Mouse (Mus musculus): ENCODE results near the gene 1700056E22Rik. TPM values are rescaled to one million over a fixed set of nuclear protein-coding genes. Genes with fewer than 3 reads are reported as not detected.

1700056E22Rik gene
- polyA plus RNA-seq, 1 experiment: 0.90 TPM

DNA sequence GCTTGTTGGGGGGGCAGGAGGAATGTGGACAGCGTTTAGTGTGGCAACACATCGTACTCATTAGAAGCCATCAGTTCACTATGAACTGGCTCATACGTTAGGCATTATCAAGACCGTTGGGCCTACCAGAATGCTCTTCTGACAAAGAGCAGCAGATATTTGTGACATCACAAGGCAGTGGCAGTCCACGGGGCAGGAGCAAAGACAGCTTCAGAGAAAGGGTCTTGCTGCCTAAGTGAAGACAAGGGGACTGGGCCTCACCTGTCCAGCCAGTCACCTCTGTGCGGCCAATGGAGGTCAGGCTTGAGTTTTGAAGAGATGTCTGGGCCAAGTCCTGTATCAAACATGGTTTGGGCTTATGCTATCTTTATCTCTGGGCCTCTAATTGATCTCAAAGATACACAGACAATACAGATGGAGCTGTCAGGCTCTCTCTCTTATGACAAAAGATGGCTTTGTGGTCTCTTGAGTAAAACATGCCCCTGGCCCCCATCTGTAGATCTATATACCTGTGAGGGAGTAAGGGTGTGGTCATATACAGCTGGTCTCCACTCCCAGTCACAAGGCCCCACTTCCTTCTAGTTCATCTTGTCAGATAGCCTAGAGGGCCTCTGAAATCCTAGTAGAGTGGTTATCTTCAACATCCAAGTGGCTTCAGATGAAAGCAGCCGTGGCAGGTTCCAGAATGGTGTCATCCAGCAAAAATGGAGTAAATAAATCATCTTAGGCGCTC, 3.9 kb downstream of the 1700056E22Rik start:
- Histone ChIP-seq H3K79me2 (ENCODE audit: control insufficient read depth, insufficient read depth) (peaks cover 9% of the 10 kb centered on the region), H3K4me3 (ENCODE audit: insufficient read depth, poor library complexity, severe bottlenecking) (no peak overlapping the region), H3ac (ENCODE audit: control insufficient read depth, insufficient read length, low read depth) (no peak overlapping the region), H3K36me3 (ENCODE audit: control insufficient read depth, insufficient read depth) (no peaks in the 10 kb centered on the region), H3K27me3 (ENCODE audit: control insufficient read depth, insufficient read depth, insufficient read length) (no peaks in the 10 kb centered on the region), H3K79me3 (ENCODE audit: low read depth) (peaks cover 6% of the 10 kb centered on the region)
- no peak for TF ChIP-seq USF1 (IDR thresholded peaks at IDR 0.05; ENCODE audit: low read depth)
- no peak for TF ChIP-seq FOSL1 (IDR thresholded peaks at IDR 0.05; ENCODE audit: insufficient read depth, low read length, poor library complexity, severe bottlenecking)
- TF ChIP-seq CTCF (IDR thresholded peaks at IDR 0.05; ENCODE audit: control insufficient read depth, insufficient read depth, insufficient read length): no peak
- no peak for TF ChIP-seq MYOG (IDR thresholded peaks at IDR 0.05; ENCODE audit: control insufficient read depth, extremely low read depth, insufficient read length)
- TF ChIP-seq MAX (IDR thresholded peaks at IDR 0.05): no peak
- no peak for TF ChIP-seq MYOD1 (IDR thresholded peaks at IDR 0.05; ENCODE audit: control insufficient read depth, insufficient read length, low read depth)
- TF ChIP-seq CEBPB (IDR thresholded peaks at IDR 0.05; ENCODE audit: low read depth): no peak

DNA sequence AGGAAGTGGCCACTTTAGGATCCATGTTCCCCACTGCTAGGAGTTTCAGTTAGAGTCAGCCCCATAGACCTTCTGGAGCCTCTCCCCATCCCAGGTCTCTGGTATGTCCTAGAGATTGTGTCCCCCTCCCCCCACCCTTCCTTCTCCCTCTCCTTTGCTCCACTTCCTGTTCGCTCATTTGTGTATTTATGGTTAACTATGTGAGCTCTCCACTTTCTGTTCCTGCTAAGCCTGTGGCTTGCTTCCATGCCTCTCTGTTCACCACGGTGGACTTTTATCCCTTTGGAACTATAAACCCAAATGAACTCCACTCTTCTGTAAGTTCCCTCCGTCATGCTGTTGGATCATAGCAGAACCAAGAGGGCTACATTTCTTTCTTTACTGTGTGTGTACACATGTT, 7.1 kb downstream of the 1700056E22Rik start:
- TF ChIP-seq USF1 (IDR thresholded peaks at IDR 0.05; ENCODE audit: low read depth) (no peak), CTCF (IDR thresholded peaks at IDR 0.05; ENCODE audit: control insufficient read depth, insufficient read depth, insufficient read length) (no peak)
- Histone ChIP-seq H3K79me2 (ENCODE audit: control insufficient read depth, insufficient read depth) (no peaks in the 10 kb centered on the region), H3ac (ENCODE audit: control insufficient read depth, insufficient read length, low read depth) (no peak overlapping the region), H3K79me3 (ENCODE audit: low read depth) (no peaks in the 10 kb centered on the region), H3K4me3 (ENCODE audit: insufficient read depth, poor library complexity, severe bottlenecking) (no peak overlapping the region), H3K27me3 (ENCODE audit: control insufficient read depth, insufficient read depth, insufficient read length) (no peaks in the 10 kb centered on the region), H3K36me3 (ENCODE audit: control insufficient read depth, insufficient read depth) (no peaks in the 10 kb centered on the region)

DNA sequence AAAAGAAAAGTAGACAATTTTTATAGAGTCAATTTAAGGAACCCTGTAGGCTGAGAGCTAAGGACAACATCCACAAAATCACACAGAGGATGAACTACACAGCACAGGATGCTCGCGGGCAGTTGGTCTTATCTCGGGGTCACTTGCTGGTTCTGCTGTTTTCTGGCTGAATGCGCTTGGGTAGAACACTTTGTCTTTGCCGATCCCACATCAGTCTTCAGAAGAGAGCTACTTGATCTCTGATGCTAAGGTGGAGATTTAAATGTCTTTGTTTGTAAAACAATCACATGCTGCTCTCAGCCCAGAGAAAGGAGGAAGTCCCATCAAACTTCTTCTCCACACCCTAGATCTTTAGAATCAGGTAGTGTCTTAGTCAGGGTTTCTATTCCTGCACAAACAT, 9.0 kb downstream of the 1700056E22Rik start:
- H3K79me3 ChIP-seq (ENCODE audit: low read depth): no peaks in the 10 kb centered on the region
- H3K27me3 ChIP-seq (ENCODE audit: control insufficient read depth, insufficient read depth, insufficient read length): no peaks in the 10 kb centered on the region
- H3K79me2 ChIP-seq (ENCODE audit: control insufficient read depth, insufficient read depth): no peaks in the 10 kb centered on the region
- no peak overlapping the region for H3ac ChIP-seq (ENCODE audit: control insufficient read depth, insufficient read length, low read depth)
- H3K4me3 ChIP-seq (ENCODE audit: insufficient read depth, poor library complexity, severe bottlenecking): no peak overlapping the region
- TF ChIP-seq CTCF (IDR thresholded peaks at IDR 0.05; ENCODE audit: control insufficient read depth, insufficient read depth, insufficient read length) (no peak), MAX (IDR thresholded peaks at IDR 0.05) (no peak), CEBPB (IDR thresholded peaks at IDR 0.05; ENCODE audit: low read depth) (no peak), MYOG (IDR thresholded peaks at IDR 0.05; ENCODE audit: control insufficient read depth, extremely low read depth, insufficient read length) (no peak), MYOD1 (IDR thresholded peaks at IDR 0.05; ENCODE audit: control insufficient read depth, insufficient read length, low read depth) (no peak), USF1 (IDR thresholded peaks at IDR 0.05; ENCODE audit: low read depth) (no peak)
- no peaks in the 10 kb centered on the region for H3K36me3 ChIP-seq (ENCODE audit: control insufficient read depth, insufficient read depth)

GRCm38 (mm10) chr1:184024631-184025030, 9.5 kb downstream of the 1700056E22Rik start:
- Histone ChIP-seq H3K4me3 (ENCODE audit: insufficient read depth, poor library complexity, severe bottlenecking) (no peak overlapping the region), H3K36me3 (ENCODE audit: control insufficient read depth, insufficient read depth) (no peaks in the 10 kb centered on the region), H3K27me3 (ENCODE audit: control insufficient read depth, insufficient read depth, insufficient read length) (no peaks in the 10 kb centered on the region), H3K79me3 (ENCODE audit: low read depth) (no peaks in the 10 kb centered on the region), H3K79me2 (ENCODE audit: control insufficient read depth, insufficient read depth) (no peaks in the 10 kb centered on the region), H3ac (ENCODE audit: control insufficient read depth, insufficient read length, low read depth) (no peak overlapping the region)
- no peak for TF ChIP-seq MYOD1 (IDR thresholded peaks at IDR 0.05; ENCODE audit: control insufficient read depth, insufficient read length, low read depth)
- TF ChIP-seq MAX (IDR thresholded peaks at IDR 0.05): no peak
- no peak for TF ChIP-seq USF1 (IDR thresholded peaks at IDR 0.05; ENCODE audit: low read depth)
- no peak for TF ChIP-seq MYOG (IDR thresholded peaks at IDR 0.05; ENCODE audit: control insufficient read depth, extremely low read depth, insufficient read length)
- TF ChIP-seq CEBPB (IDR thresholded peaks at IDR 0.05; ENCODE audit: low read depth): no peak
- TF ChIP-seq CTCF (IDR thresholded peaks at IDR 0.05; ENCODE audit: control insufficient read depth, insufficient read depth, insufficient read length): no peak
- TF ChIP-seq FOSL1 (IDR thresholded peaks at IDR 0.05; ENCODE audit: insufficient read depth, low read length, poor library complexity, severe bottlenecking): no peak

- no peaks in the 10 kb centered on the region for H3K36me3 ChIP-seq (ENCODE audit: control insufficient read depth, insufficient read depth)
- H3K27me3 ChIP-seq (ENCODE audit: control insufficient read depth, insufficient read depth, insufficient read length): no peaks in the 10 kb centered on the region
- H3K79me2 ChIP-seq (ENCODE audit: control insufficient read depth, insufficient read depth): no peaks in the 10 kb centered on the region
- no peak overlapping the region for H3ac ChIP-seq (ENCODE audit: control insufficient read depth, insufficient read length, low read depth)
- no peak overlapping the region for H3K4me3 ChIP-seq (ENCODE audit: insufficient read depth, poor library complexity, severe bottlenecking)
- TF ChIP-seq CTCF (IDR thresholded peaks at IDR 0.05; ENCODE audit: control insufficient read depth, insufficient read depth, insufficient read length) (no peak), MYOG (IDR thresholded peaks at IDR 0.05; ENCODE audit: control insufficient read depth, extremely low read depth, insufficient read length) (no peak), MYOD1 (IDR thresholded peaks at IDR 0.05; ENCODE audit: control insufficient read depth, insufficient read length, low read depth) (no peak), MAX (IDR thresholded peaks at IDR 0.05) (no peak), CEBPB (IDR thresholded peaks at IDR 0.05; ENCODE audit: low read depth) (no peak), FOSL1 (IDR thresholded peaks at IDR 0.05; ENCODE audit: insufficient read depth, low read length, poor library complexity, severe bottlenecking) (no peak), USF1 (IDR thresholded peaks at IDR 0.05; ENCODE audit: low read depth) (no peak)
- no peaks in the 10 kb centered on the region for H3K79me3 ChIP-seq (ENCODE audit: low read depth)
Measured at GRCm38 (mm10) chr1:184023971-184024370, 10.1 kb downstream of the 1700056E22Rik start.

GRCm38 (mm10) chr1:184019722-184020107, 14.4 kb downstream of the 1700056E22Rik start:
- H3K36me3 ChIP-seq (ENCODE audit: control insufficient read depth, insufficient read depth): no peaks in the 10 kb centered on the region
- no peak for TF ChIP-seq USF1 (IDR thresholded peaks at IDR 0.05; ENCODE audit: low read depth)
- TF ChIP-seq MYOD1 (IDR thresholded peaks at IDR 0.05; ENCODE audit: control insufficient read depth, insufficient read length, low read depth): no peak
- TF ChIP-seq MYOG (IDR thresholded peaks at IDR 0.05; ENCODE audit: control insufficient read depth, extremely low read depth, insufficient read length): no peak
- no peak for TF ChIP-seq FOSL1 (IDR thresholded peaks at IDR 0.05; ENCODE audit: insufficient read depth, low read length, poor library complexity, severe bottlenecking)
- no peak for TF ChIP-seq MAX (IDR thresholded peaks at IDR 0.05)
- TF ChIP-seq CEBPB (IDR thresholded peaks at IDR 0.05; ENCODE audit: low read depth): no peak
- TF ChIP-seq CTCF (IDR thresholded peaks at IDR 0.05; ENCODE audit: control insufficient read depth, insufficient read depth, insufficient read length): no peak
- H3K4me3 ChIP-seq (ENCODE audit: insufficient read depth, poor library complexity, severe bottlenecking): no peak overlapping the region
- H3ac ChIP-seq (ENCODE audit: control insufficient read depth, insufficient read length, low read depth): no peak overlapping the region
- H3K79me2 ChIP-seq (ENCODE audit: control insufficient read depth, insufficient read depth): no peaks in the 10 kb centered on the region
- H3K79me3 ChIP-seq (ENCODE audit: low read depth): no peaks in the 10 kb centered on the region
- H3K27me3 ChIP-seq (ENCODE audit: control insufficient read depth, insufficient read depth, insufficient read length): no peaks in the 10 kb centered on the region

Measured in C2C12 (cell line).